Mouse (Mus musculus) kidney, embryonic 14.5 days (tissue): Measurements from ENCODE around the gene Spsb4. TPM values are rescaled to one million over a fixed set of nuclear protein-coding genes. Genes with fewer than 3 reads are reported as not detected.
A peak's percentile ranks its signal among the peaks of the same experiment; 100 is the strongest.

Experiments
- ATAC-seq: fragments of 200-750 bp; cut with Nextera tagmentation; 2 replicates; pipeline ENCODE4 v1.8.0; 2017; ENCODE audit warnings: moderate number of reproducible peaks, mild to moderate bottlenecking, moderate TSS enrichment, moderate library complexity; ENCODE audit not compliant: low FRiP score, low TSS enrichment
- H3K27ac ChIP-seq: fragments of 300-500 bp; sonication (generic); 2 replicates; pipeline ENCODE4 v1.5.1; 2014; ENCODE audit warnings: low read depth, mild to moderate bottlenecking, low read length, moderate library complexity, mixed read lengths
- H3K27me3 ChIP-seq: fragments of 300-500 bp; sonication (generic); 2 replicates; pipeline ENCODE4 v1.6.1; 2014; ENCODE audit warnings: mild to moderate bottlenecking, low read length; ENCODE audit not compliant: control insufficient read depth, insufficient read depth
- H3K36me3 ChIP-seq: fragments of 300-500 bp; sonication (generic); 2 replicates; pipeline ENCODE4 v1.6.1; 2014; ENCODE audit warnings: low read length, mixed read lengths; ENCODE audit not compliant: control insufficient read depth, insufficient read depth
- H3K4me1 ChIP-seq: fragments of 300-500 bp; sonication (generic); 2 replicates; pipeline ENCODE4 v1.6.1; 2014; ENCODE audit warnings: low read length, mixed read lengths; ENCODE audit not compliant: control insufficient read depth, insufficient read depth
- H3K4me2 ChIP-seq: fragments of 300-500 bp; sonication (generic); replicated peaks from 2 replicates; pipeline ENCODE4 v1.6.1; 2014; ENCODE audit warnings: low read depth, mild to moderate bottlenecking, low read length
- H3K4me3 ChIP-seq: fragments of 300-500 bp; sonication (generic); 2 replicates; pipeline ENCODE4 v1.5.1; 2014; ENCODE audit warnings: mild to moderate bottlenecking, low read length
- H3K9ac ChIP-seq: fragments of 300-500 bp; sonication (generic); 2 replicates; pipeline ENCODE4 v1.6.1; 2014; ENCODE audit warnings: low read depth, mild to moderate bottlenecking, low read length, moderate library complexity
- H3K9me3 ChIP-seq: fragments of 300-500 bp; sonication (generic); 2 replicates; pipeline ENCODE4 v1.6.1; 2016; ENCODE audit warnings: low read length; ENCODE audit not compliant: control insufficient read depth
- WGBS: fragments of 180-500 bp; shearing (Covaris S2); extraction: QIAGEN DNeasy Blood & Tissue Kit; methylation state at CpG from one replicate; pipeline ENCODE4 v1.1.7; 2014; 5-methylcytosine and 5-hydroxymethylcytosine counted together
- polyA plus RNA-seq: library from polyadenylated mRNA; unstranded; fragments of >200 nt; fragmentation: Nextera tagmentation; extraction: Ambion mirVana; gene quantifications from 2 replicates; pipeline ENCODE4 v1.2.1, GENCODE M21; 2014

Gene Spsb4
- polyA plus RNA-seq, 1 experiment from 2014 or later, result 55.6 TPM

GRCm38 (mm10) chr9:96979417-96980030, 39.1 kb downstream of the Spsb4 start:
- Histone ChIP-seq H3K4me2 (no peak overlapping the region), H3K27ac (peak overlapping the region; percentile 80), H3K9me3 (no peaks in the 10 kb centered on the region), H3K4me1 (peaks cover 71% of the 10 kb centered on the region), H3K4me3 (no peak overlapping the region), H3K27me3 (no peaks in the 10 kb centered on the region), H3K9ac (peak overlapping the region; percentile 42; the same call in 1 of the 2 replicates), H3K36me3 (no peaks in the 10 kb centered on the region)
- 0 out of 2 replicates have a peak, but pooled peaks have one; percentile 16 for ATAC-seq
- 21% methylated on average over 13 of the region's 13 CpGs for WGBS

GRCm38 (mm10) chr9:96978147-96978782, 40.4 kb downstream of the Spsb4 start:
- WGBS, result 44% methylated on average over 10 of the region's 10 CpGs
- no peak for ATAC-seq

GRCm38 (mm10) chr9:96977287-96978145, 41.1 kb downstream of the Spsb4 start:
- Histone ChIP-seq H3K4me3 (no peak overlapping the region), H3K27ac (no peak overlapping the region), H3K4me1 (peaks cover 60% of the 10 kb centered on the region), H3K36me3 (no peaks in the 10 kb centered on the region), H3K9ac (no peak overlapping the region), H3K4me2 (no peak overlapping the region), H3K9me3 (no peaks in the 10 kb centered on the region), H3K27me3 (no peaks in the 10 kb centered on the region)
- 38% methylated on average over 13 of the region's 13 CpGs for WGBS
- ATAC-seq, result peak; percentile 2; the same call in 1 of the 2 replicates

More at GRCm38 (mm10) chr9:96978147-96978782, 40.4 kb downstream of the Spsb4 start:
- H3K4me3 ChIP-seq, result no peak overlapping the region
- H3K4me1 ChIP-seq, result peaks cover 63% of the 10 kb centered on the region
- H3K27me3 ChIP-seq, result no peaks in the 10 kb centered on the region
- no peak overlapping the region for H3K27ac ChIP-seq
- H3K4me2 ChIP-seq, result no peak overlapping the region
- H3K36me3 ChIP-seq, result no peaks in the 10 kb centered on the region
- H3K9me3 ChIP-seq, result no peaks in the 10 kb centered on the region
- no peak overlapping the region for H3K9ac ChIP-seq

GRCm38 (mm10) chr9:96973091-96973490, 45.6 kb downstream of the Spsb4 start:
- ATAC-seq, result no peak
- H3K27ac ChIP-seq, result no peak overlapping the region

GRCm38 (mm10) chr9:96971625-96972404, 46.8 kb downstream of the Spsb4 start:
- ATAC-seq, result peak; percentile 36
- H3K9ac ChIP-seq, result no peak overlapping the region

More at GRCm38 (mm10) chr9:96973091-96973490, 45.6 kb downstream of the Spsb4 start:
- Histone ChIP-seq H3K4me2 (no peak overlapping the region), H3K9me3 (no peaks in the 10 kb centered on the region), H3K4me1 (peaks cover 24% of the 10 kb centered on the region), H3K36me3 (no peaks in the 10 kb centered on the region), H3K27me3 (no peaks in the 10 kb centered on the region), H3K4me3 (no peak overlapping the region), H3K9ac (no peak overlapping the region)
- WGBS, result 62% methylated on average over 9 of the region's 9 CpGs

GRCm38 (mm10) chr9:96967516-96967915, 51.1 kb downstream of the Spsb4 start:
- Histone ChIP-seq H3K36me3 (no peaks in the 10 kb centered on the region), H3K9me3 (no peaks in the 10 kb centered on the region), H3K9ac (no peak overlapping the region), H3K4me2 (no peak overlapping the region), H3K4me1 (peaks cover 34% of the 10 kb centered on the region), H3K27me3 (no peaks in the 10 kb centered on the region), H3K4me3 (no peak overlapping the region), H3K27ac (no peak overlapping the region)
- 66% methylated on average over 1 of the region's 1 CpGs for WGBS
- no peak for ATAC-seq

More at GRCm38 (mm10) chr9:96971625-96972404, 46.8 kb downstream of the Spsb4 start:
- H3K4me2 ChIP-seq, result no peak overlapping the region
- H3K4me1 ChIP-seq, result peaks cover 15% of the 10 kb centered on the region
- WGBS, result 63% methylated on average over 9 of the region's 9 CpGs
- H3K4me3 ChIP-seq, result no peak overlapping the region
- H3K9me3 ChIP-seq, result no peaks in the 10 kb centered on the region
- no peaks in the 10 kb centered on the region for H3K36me3 ChIP-seq
- no peak overlapping the region for H3K27ac ChIP-seq
- no peaks in the 10 kb centered on the region for H3K27me3 ChIP-seq

- Histone ChIP-seq H3K36me3 (no peaks in the 10 kb centered on the region), H3K27me3 (no peaks in the 10 kb centered on the region), H3K27ac (peak overlapping the region; percentile 44; the same call in 1 of the 2 replicates), H3K9ac (no peak overlapping the region), H3K4me3 (no peak overlapping the region), H3K9me3 (no peaks in the 10 kb centered on the region), H3K4me1 (peaks cover 37% of the 10 kb centered on the region), H3K4me2 (no peak overlapping the region)
- ATAC-seq, result no peak
- WGBS, result 75% methylated on average over 7 of the region's 7 CpGs
Observed at GRCm38 (mm10) chr9:96966465-96966864, 52.2 kb downstream of the Spsb4 start.

GRCm38 (mm10) chr9:96963443-96964215, 55.0 kb downstream of the Spsb4 start:
- Histone ChIP-seq H3K4me1 (peaks cover 43% of the 10 kb centered on the region), H3K27ac (no peak overlapping the region; the same call in 1 of the 2 replicates), H3K4me2 (no peak overlapping the region), H3K4me3 (no peak overlapping the region), H3K36me3 (no peaks in the 10 kb centered on the region), H3K9me3 (no peaks in the 10 kb centered on the region), H3K9ac (no peak overlapping the region), H3K27me3 (no peaks in the 10 kb centered on the region)
- no peak; the same call in 1 of the 2 replicates for ATAC-seq
- WGBS, result 42% methylated on average over 13 of the region's 13 CpGs
